Mouse (Mus musculus) CD4-positive helper T cell, adult 2 months (primary cell): ENCODE data around the gene Gm27021.

ENCODE experiments used
- DNase-seq: peaks from one replicate; pipeline ENCODE4 v3.0.0-alpha.2; 2012; ENCODE audit warnings: low read depth, missing footprints, low spot score

Gene Gm27021

DNA sequence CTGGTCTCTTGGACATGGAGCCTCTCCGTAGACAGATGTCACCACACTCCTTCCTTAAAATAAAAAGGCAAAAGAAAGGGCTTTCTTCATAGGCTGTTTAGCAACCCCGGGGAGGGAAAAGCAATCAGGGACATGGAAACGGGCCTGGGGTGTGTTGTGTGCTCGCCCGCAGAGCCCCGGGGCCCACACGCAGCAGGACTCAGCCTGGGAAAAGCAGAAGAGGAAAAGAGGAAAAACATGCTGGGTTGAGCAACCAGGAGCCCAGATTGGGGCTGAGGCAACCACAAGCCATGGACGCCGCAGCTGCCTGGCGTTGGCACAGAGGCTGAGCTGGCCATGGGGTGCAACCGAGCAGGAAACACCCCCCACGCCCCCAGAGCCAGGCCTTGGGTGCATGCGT, 18.2 kb upstream of the Gm27021 start:
- DNase-seq = no peak

DNA sequence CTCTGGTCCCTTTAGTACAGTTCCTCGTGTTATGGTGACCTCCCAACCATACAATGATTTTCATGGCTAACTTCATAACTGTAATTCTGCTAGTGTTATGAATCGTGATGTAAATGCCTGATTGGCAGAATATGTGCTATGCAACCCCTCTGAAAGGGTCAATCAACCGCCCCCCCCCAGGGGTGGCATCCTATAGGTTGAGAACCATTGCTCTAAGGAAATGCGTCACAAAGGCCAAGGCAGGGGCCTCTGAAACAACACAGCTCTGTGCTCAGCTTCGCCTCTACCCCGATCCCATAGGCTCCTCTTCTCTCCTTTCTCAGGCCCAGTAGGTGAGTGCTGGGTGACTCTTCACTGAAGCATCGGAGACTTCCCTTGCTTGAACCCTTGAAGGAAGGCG, 17.7 kb upstream of the Gm27021 start:
- no peak for DNase-seq

DNA sequence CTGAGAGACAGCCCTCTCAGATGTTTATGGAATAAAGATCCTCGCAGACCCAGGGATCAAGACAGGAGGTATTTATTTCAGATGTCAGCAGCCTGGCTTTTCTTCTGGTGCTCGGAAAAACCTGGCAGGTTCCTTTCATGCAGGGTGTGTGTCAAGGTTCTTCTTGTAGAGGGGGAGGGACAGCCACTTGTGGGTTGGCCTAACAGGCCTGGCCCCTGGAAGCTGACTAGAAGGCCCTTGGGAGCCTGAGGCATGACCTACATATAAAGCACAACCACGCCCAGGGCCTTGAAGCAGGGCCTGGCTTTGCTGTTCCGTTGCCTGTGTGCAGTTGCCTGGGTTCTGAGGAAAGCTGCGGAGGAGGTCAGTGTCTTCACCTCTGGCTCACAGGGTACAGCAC, 17.2 kb upstream of the Gm27021 start:
- DNase-seq = no peak

DNA sequence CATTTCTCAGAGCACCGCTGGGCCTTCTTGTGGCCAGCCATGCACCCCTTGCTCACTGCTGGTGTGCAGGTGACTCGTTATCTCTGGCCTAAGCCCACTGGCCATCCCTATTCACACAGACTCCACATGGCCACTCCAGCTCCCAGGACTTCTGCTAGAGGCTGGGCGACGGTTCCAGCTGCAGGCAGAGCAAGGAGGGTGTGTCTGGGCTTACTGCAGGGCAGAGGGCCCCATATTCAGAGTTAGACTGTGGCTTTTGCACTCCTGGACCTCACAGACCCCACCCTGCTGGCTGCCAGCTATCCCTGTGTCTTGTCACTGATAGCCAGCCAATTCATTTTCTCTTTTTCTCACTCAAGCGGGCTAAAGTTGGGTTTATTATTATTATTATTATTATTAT, 16.2 kb upstream of the Gm27021 start:
- DNase-seq = no peak

DNA sequence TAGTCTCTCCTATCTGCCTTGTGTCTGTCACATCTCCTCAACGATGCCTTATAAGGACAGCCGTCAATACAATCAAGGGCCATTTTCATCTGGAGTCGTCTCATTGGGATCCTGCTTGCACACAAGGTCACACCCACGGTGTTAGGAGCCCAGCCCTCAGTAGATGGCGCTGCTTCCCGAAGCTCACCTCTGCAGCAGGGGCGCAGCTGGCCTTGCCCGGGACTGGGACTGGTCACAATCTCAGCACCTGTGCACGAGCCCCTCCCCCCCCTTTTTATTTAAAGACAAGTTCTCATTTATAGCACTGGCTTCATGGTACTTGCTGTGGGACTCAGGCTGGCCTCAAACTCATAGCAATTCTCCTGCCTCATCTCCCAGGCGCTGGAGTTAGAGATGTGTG, 15.7 kb upstream of the Gm27021 start:
- peak; percentile 66 for DNase-seq

DNA sequence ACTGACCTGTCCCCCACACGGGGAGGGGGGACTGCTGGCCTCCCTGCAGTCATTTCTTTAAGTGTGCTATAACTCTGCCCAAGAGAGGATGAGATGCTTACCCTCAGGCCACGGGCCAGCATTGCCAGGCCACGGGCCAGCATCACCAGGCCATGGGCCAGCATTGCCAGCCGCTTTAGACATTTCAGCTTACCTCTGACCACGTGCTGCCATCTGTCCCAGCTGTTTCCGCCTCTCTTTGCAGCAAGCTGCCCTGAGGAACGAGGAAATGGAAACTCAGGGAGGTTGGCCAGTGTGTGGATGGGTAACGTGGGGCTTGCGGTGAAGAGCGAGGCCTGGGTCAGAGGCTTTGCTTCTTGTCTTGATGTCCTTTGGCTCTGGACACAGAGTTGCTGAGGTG, 13.2 kb upstream of the Gm27021 start:
- DNase-seq = no peak

DNA sequence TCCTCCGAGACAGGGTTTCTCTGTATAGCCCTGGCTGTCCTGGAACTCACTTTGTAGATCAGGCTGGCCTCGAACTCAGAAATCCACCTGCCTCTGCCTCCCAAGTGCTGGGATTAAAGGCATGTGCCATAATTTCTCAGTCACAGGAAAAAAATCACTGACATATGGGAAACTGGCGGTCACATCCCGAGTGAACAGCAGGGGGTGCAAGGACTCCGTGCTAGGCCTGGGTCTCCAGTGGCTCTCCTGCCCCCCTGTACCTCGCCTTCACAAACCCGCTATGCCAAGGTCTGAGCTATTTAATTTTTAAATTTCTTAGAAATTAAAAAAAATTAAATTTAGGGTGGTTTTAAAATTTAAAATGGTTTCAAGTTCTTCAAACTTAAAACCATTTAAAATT, 12.5 kb upstream of the Gm27021 start:
- peak; percentile 31 for DNase-seq

DNA sequence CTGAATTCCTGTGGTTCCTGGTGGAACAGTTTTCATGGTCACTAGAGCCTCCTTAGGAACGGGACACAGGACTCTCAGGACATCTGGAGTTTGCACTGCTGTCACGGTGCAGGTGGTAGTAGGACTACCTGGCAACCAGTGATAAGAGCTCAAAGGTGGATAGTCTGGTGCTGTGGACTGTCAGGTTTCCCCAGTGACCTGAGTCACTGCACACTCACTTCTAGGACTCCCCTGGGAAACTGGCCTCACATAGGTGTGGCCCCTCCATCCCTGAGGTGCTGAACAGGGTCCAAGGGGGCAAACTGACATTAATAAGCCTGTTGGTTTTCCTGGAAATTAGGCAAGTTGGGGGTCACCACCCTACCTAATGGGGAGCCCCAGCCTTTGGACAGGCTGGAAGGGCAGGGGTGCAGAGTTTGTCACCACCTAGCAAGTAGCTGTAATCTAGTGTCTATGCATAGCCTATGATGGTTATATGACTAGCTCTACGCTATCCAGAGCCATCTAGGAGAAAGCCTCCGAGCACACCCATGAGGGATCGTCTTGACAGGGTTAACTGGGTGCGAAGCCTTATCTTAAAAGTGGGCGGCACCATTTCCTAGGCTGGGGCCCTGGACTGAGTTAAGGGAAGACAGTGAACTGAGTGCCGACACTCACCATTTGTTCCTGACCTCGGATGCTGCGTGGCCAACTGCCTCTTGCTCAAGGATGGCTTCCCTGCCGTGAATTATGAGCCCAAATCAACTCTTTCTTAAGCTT, 11.9 kb upstream of the Gm27021 start:
- DNase-seq = no peak

DNA sequence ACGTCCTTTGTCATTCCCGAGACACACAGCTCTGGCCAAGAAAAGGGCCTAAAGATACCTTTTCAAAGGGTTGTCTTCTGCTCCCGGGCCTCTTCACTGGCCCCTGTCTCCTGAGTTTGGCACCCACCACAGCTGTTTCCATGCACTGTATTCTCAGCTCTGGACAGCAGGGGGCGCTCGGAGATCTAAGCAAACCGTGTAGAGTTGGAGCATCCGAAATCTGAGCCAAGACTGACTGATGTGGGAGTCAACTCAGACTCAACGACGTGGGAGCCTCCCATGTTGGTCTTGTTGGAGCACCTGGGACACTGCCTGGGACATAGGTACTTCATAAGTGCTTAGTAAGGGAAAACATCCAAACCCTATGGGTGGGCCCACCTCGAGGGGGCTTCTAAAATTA, 10.6 kb upstream of the Gm27021 start:
- peak; percentile 75 for DNase-seq

DNA sequence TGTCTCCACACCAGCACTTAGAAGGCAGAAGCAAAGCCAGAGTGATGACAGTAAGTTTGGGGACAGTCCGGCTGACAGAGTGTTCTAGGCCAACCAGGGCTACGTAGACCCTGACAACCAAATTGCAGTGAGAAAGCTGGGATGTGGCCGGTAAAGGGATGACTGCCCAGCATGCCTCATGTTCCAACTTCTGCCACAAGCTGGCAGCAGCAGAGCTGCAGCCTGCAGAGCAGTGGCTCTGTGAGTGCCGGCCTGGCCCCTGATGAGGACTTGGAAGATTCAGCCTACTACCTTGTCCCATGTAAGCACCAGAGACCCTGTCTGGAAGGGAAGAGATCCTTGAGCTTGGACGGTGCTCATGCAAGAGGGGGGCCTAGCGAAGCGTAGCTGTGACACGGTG, 7.8 kb upstream of the Gm27021 start:
- no peak for DNase-seq

DNA sequence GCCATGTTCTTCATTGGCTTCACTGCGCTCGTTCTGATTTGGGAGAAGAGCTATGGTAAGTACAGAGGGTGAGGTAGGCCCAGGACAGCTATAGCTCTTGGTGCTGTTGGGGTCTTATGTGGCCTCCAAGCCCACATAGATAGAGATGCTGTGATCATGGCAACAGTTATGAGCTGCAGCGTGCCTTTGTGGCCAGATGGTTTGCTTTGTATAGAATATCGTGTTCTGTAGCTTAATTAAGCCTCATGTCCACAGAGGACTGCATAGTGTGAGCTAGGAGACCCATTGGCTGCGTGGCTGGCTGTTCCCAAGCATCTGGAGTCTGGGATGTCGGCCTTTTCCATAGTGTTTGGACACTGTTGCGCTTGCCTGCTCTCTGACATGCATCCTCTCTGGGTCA, 5.4 kb upstream of the Gm27021 start:
- DNase-seq = no peak

DNA sequence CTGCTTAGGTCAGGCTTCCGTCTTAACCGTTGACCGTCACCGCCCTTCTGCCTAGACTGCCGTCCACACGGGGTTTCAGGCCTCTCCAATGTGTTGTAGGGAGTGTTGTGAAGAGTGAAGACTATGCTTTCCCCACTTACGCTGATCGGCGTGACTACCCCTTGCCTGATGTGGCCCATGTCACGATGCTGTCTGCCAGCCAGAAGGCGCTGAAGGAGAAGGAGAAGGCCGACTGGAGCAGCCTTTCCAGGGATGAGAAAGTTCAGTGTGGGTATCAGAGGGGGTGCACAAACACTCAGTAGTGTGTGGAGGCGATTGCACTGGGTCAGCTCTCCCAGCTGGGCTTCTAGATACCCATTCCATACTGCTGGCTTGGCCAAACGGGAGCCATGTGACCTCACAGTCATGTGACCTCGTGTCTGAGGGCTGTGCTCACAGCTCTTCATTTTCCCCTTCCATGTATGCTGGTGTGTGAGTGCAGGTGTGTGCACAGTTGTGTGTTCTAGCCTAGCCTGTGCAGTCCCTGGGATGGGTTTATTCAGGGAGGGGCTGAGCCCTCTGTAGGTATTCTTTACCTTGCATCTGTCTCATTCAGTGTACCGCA, 4.8 kb upstream of the Gm27021 start:
- no peak for DNase-seq

DNA sequence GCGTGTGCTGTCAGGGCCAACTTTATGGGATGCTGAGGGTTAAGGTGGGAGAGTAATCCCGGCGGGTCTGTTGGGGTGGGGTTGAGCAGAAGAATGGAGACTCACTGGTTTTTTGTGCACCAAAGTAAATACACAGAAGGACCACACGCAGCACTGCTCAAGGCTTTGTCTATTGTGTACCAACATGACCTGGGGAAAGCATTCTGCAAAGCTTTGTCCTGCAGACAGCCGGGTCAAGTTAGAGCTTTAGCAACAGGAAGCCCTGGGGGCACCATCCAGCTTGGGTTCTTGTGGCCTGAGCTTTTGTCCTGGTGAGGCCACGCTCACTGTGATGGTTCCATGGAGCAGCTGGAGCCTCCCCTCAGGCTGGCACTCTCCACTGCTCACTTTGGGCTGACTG, 3.9 kb upstream of the Gm27021 start:
- DNase-seq = no peak

DNA sequence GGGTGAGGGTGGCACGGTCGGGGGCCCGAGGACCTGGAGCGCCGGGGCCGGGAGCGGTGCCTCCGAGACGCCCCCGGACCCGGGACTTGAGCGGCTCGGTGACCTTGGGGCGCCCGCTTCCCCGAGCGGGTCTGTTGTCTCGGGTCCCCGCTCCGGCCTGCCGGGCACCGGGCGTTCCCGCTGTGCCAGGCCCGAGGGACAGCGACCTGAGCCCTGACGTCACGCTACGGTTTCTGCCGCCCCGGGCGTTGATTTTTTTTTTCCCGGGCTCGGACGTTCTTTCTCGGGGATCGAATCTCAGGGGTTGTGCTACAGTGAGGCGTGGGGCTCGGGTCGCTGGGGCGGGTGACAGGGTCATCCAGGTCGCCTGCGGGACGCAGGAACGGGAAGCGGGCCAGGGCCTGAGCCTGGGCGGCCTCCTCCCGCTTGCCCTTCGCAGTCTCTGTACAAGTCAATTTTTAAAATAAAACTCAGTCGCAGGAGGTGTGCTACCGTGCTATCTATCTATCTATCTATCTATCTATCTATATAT, 561 bp upstream of the Gm27021 start, which contains the start of gene Emc8:
Emc8 (minus strand) TSS at position 200 of the 532 bp plus-strand sequence.
- DNase-seq = no peak

DNA sequence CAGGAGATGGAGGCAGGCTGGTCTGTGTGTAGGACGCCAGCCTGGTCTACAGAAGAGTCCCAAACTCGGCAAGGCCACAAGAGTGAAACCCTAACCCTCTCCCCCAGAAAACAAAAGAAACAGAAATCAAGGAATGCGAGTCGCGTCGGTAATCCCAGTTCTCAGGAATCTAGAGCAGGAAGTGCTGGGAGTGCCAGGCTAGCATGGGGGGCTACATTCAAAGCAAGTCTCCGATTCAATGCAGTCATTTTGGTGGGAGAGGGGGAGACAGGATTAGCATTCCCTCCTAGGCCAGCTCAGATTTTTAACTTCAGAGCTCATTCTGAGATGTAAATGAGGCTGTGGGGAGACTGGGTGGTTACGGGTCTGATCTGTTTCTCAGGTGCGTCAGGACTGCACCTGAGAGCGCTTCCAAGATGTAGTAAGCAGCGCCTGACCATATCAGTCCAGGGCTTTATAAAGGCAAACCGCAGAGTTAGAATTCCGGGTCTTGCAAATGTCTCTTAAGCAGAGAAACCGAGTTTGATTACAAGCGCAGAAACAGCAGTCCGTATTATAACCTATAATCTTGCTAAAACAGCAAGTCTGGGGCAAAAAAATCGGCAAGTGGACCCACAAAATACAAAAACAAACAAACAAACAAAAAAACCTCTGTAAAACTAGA, 940 bp downstream of the Gm27021 start:
- peak; percentile 9 for DNase-seq

DNA sequence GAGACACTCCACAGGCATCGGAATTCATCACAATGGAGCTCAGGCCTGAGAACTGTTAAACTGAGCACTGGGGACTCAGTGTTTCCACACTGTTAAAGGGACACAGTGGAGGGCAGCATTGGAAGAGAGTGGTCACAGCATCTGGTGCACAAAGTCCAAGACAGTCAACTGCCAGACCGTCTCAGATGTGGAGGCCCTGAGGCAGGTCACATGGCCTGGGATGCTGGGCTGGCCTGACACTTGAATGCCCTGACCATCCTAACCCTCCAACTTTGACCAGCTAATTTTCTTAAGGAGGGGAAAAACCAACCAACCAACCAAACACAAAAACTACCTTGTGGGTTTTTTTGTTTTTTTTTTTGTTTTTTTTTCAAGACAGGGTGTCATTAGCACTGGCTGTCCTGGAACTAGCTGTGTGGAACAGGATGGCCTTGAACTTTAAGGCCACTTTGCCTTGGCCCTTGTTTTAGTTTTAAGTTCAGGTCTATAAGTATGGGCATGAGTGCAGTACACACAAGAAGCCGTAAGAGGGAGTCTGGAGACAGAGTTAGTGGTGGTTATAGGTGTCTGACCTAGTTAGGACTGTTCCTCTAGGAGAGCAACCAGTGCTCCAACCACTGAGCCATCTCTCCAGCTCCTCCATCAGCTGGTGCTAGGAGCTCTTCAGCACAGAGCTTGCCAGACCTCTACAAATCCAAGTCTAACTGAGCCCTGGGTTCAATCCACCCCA, 2.0 kb downstream of the Gm27021 start:
- DNase-seq = peak; percentile 45

DNA sequence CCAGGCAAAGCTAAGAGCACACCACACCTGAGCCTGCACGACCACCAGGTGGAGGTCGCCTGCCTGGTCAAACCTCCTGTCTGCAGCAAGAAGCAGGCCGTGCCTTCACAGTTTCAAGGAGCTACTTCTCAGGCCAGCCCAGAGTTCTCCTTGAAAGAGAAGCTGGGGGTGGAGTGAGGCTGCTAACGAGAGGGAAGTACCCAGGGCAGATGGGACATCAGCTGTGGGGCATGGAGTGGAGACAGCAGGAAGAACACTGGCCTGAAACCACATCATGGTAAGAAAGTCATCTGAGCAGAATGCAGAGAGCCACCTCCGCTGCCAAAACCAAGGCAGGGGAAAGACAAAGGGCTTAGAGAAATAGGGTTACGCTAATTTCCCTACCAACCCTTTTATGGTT, 3.3 kb downstream of the Gm27021 start:
- no peak for DNase-seq

DNA sequence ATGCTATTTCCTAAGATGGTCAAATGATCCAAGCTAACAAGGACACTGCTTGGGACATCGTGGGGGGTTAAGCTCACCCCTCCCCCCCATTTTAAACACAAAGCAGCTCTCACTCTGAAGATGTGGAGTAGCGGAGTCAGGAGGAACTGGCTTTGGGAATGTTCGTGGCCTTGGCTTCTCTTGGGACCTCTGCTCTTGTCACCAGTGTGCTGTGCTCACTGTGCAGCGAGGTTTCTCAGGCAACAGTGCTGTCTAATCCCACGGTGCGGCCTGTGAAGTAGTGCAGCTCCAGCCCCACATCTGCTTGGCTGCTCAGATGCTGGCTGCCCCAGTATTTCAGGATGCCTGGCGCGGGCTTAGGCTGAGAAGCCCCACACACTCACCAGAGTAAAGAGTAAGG, 10.5 kb downstream of the Gm27021 start:
- no peak for DNase-seq

DNA sequence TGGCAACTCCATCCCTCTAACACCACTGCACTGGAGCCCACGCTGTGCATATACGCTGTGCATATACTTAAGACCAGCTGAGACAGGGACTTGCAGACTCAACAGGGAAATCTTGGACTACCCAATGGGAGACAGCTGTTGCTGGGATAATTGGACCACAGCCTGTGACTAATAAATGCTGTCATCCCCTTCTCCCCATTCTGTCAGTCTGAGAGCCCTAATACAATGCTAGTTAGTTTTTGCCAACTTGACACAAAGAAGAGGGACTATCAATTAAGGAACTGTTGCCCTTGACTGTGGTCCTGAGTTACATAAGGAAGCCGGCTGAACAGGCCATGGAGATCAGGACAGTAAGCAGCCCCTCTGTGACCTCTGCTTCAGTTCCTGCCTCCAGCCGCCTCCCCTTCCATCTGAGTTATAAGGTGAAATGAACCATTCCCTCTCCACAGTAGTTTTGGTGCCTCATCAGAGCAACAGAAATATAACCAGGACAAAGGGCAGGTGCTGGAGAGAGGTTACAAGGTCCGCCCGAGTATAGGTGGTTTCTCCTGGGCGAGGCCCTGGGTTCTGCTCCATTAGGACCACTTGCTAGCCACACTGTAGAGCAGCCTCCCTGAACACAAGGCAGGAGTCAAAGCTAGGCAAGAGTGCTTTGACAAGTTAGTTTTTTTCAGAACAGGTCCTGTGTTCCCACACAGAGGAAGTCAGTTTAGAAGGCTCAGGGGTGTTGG, 11.4 kb downstream of the Gm27021 start:
- DNase-seq = no peak

DNA sequence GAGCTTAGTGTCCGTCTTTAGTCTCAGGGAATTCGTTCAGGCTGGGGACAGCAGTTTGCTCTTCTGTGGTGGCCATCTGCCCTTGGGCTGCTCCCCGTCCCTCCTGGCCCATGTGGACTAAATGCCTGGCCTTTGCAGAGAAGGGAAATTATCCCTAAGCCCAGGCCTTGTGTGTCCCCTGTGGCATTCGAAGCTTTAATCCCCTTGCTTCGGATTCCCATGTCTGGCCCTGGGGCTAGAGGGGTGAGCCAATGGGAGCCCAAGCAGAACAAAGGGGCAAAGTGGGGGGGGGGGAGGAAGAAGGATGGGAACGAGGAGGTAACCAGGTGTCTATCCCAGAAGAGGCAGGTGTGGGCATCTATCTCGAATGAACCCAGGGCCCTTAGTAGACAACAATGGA, 20.3 kb downstream of the Gm27021 start, which contains the start of gene 1190005I06Rik:
1190005I06Rik (minus strand) TSS at position 101 of the 400 bp plus-strand sequence.
- no peak for DNase-seq

DNA sequence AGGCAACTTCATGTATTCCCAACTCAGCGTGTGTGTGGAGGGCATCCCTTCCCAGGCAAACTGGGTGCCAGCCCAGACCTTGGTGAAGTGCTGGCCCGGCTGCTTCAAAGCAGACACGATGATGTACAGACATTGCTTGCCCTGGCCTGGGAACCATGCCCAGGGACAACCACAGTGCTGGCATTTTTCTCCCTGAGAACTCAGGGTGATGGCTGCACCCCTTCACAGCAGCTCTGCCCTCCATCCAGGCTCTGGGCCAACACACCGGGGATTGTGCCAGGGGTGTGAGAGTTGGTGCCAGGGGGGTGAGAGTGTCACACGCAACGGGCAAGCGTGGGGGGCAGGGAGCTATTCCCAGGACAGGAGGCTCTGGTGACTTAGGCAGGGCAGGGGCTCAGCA, 23.2 kb downstream of the Gm27021 start:
- no peak for DNase-seq
